Mouse (Mus musculus): Measurements from ENCODE around the gene Kcnj11. TPM values are rescaled to one million over a fixed set of nuclear protein-coding genes. Genes with fewer than 3 reads are reported as not detected.

Gene Kcnj11
- polyA plus RNA-seq, 1 experiment from 2014 or later = 0.20 TPM

GRCm38 (mm10) chr7:46077675-46078074 is 22.9 kb downstream of the Kcnj11 start:
- Histone ChIP-seq H3K27ac (ENCODE audit: low read depth, low read length) (no peak overlapping the region), H3K27me3 (ENCODE audit: control insufficient read depth, insufficient read depth, low read length) (no peaks in the 10 kb centered on the region), H3K4me2 (ENCODE audit: low read depth, low read length, severe bottlenecking) (no peak overlapping the region), H3K4me1 (replicated peaks; ENCODE audit: control insufficient read depth, insufficient read depth, low read length) (no peaks in the 10 kb centered on the region), H3K36me3 (ENCODE audit: control insufficient read depth, insufficient read depth, low read length) (no peaks in the 10 kb centered on the region; the same call in 1 of the 2 replicates), H3K9me3 (ENCODE audit: control insufficient read depth, low read length) (no peaks in the 10 kb centered on the region), H3K4me3 (ENCODE audit: low read depth, low read length) (no peak overlapping the region), H3K9ac (ENCODE audit: low read length) (no peak overlapping the region)
- DNase-seq (ENCODE audit: low spot score) (no peak), ATAC-seq (replicated peaks; ENCODE audit: low FRiP score) (no peak)
- WGBS = 88% methylated on average over 12 of the region's 12 CpGs

GRCm38 (mm10) chr7:46076844-46077243 is 23.7 kb downstream of the Kcnj11 start:
- Histone ChIP-seq H3K4me2 (ENCODE audit: low read depth, low read length, severe bottlenecking) (no peak overlapping the region), H3K4me3 (ENCODE audit: low read depth, low read length) (no peak overlapping the region), H3K36me3 (ENCODE audit: control insufficient read depth, insufficient read depth, low read length) (no peaks in the 10 kb centered on the region; the same call in 1 of the 2 replicates), H3K27ac (ENCODE audit: low read depth, low read length) (no peak overlapping the region), H3K4me1 (replicated peaks; ENCODE audit: control insufficient read depth, insufficient read depth, low read length) (no peaks in the 10 kb centered on the region), H3K9me3 (ENCODE audit: control insufficient read depth, low read length) (no peaks in the 10 kb centered on the region), H3K27me3 (ENCODE audit: control insufficient read depth, insufficient read depth, low read length) (no peaks in the 10 kb centered on the region), H3K9ac (ENCODE audit: low read length) (no peak overlapping the region)
- 91% methylated on average over 7 of the region's 7 CpGs for WGBS
- DNase-seq (ENCODE audit: low spot score) = no peak
- ATAC-seq (replicated peaks; ENCODE audit: low FRiP score) = no peak

GRCm38 (mm10) chr7:46068831-46069230 is 31.7 kb downstream of the Kcnj11 start:
- peaks cover 5% of the 10 kb centered on the region; the same call in 1 of the 2 replicates for H3K36me3 ChIP-seq (ENCODE audit: control insufficient read depth, insufficient read depth, low read length)
- no peak for DNase-seq (ENCODE audit: low spot score)
- no peaks in the 10 kb centered on the region for H3K4me1 ChIP-seq (replicated peaks; ENCODE audit: control insufficient read depth, insufficient read depth, low read length)
- H3K4me2 ChIP-seq (ENCODE audit: low read depth, low read length, severe bottlenecking) = no peak overlapping the region
- no peaks in the 10 kb centered on the region for H3K27me3 ChIP-seq (ENCODE audit: control insufficient read depth, insufficient read depth, low read length)
- no peak overlapping the region for H3K27ac ChIP-seq (ENCODE audit: low read depth, low read length)
- 94% methylated on average over 8 of the region's 8 CpGs for WGBS
- no peaks in the 10 kb centered on the region for H3K9me3 ChIP-seq (ENCODE audit: control insufficient read depth, low read length)
- no peak for ATAC-seq (replicated peaks; ENCODE audit: low FRiP score)
- H3K4me3 ChIP-seq (ENCODE audit: low read depth, low read length) = no peak overlapping the region
- H3K9ac ChIP-seq (ENCODE audit: low read length) = no peak overlapping the region

GRCm38 (mm10) chr7:46063296-46063695 is 37.3 kb downstream of the Kcnj11 start:
- Histone ChIP-seq H3K36me3 (ENCODE audit: control insufficient read depth, insufficient read depth, low read length) (no peaks in the 10 kb centered on the region; the same call in 1 of the 2 replicates), H3K4me3 (ENCODE audit: low read depth, low read length) (no peak overlapping the region), H3K4me2 (ENCODE audit: low read depth, low read length, severe bottlenecking) (no peak overlapping the region), H3K4me1 (replicated peaks; ENCODE audit: control insufficient read depth, insufficient read depth, low read length) (no peaks in the 10 kb centered on the region), H3K27me3 (ENCODE audit: control insufficient read depth, insufficient read depth, low read length) (no peaks in the 10 kb centered on the region), H3K9me3 (ENCODE audit: control insufficient read depth, low read length) (no peaks in the 10 kb centered on the region), H3K27ac (ENCODE audit: low read depth, low read length) (no peak overlapping the region; the same call in 1 of the 2 replicates), H3K9ac (ENCODE audit: low read length) (no peak overlapping the region)
- WGBS = 97% methylated on average over 6 of the region's 6 CpGs
- no peak for DNase-seq (ENCODE audit: low spot score)
- no peak for ATAC-seq (replicated peaks; ENCODE audit: low FRiP score)

- ATAC-seq (replicated peaks; ENCODE audit: low FRiP score) (no peak), DNase-seq (ENCODE audit: low spot score) (no peak)
- Histone ChIP-seq H3K27ac (ENCODE audit: low read depth, low read length) (no peak overlapping the region), H3K27me3 (ENCODE audit: control insufficient read depth, insufficient read depth, low read length) (no peaks in the 10 kb centered on the region), H3K9me3 (ENCODE audit: control insufficient read depth, low read length) (no peaks in the 10 kb centered on the region), H3K9ac (ENCODE audit: low read length) (no peak overlapping the region), H3K4me1 (replicated peaks; ENCODE audit: control insufficient read depth, insufficient read depth, low read length) (no peaks in the 10 kb centered on the region), H3K4me3 (ENCODE audit: low read depth, low read length) (no peak overlapping the region), H3K4me2 (ENCODE audit: low read depth, low read length, severe bottlenecking) (no peak overlapping the region), H3K36me3 (ENCODE audit: control insufficient read depth, insufficient read depth, low read length) (no peaks in the 10 kb centered on the region; the same call in 1 of the 2 replicates)
- WGBS = 97% methylated on average over 16 of the region's 16 CpGs
Observed at GRCm38 (mm10) chr7:46061614-46062013, 39.0 kb downstream of the Kcnj11 start.

- DNase-seq (ENCODE audit: low spot score) = no peak
- Histone ChIP-seq H3K27ac (ENCODE audit: low read depth, low read length) (no peak overlapping the region), H3K4me1 (replicated peaks; ENCODE audit: control insufficient read depth, insufficient read depth, low read length) (no peaks in the 10 kb centered on the region), H3K9me3 (ENCODE audit: control insufficient read depth, low read length) (no peaks in the 10 kb centered on the region), H3K9ac (ENCODE audit: low read length) (no peak overlapping the region), H3K27me3 (ENCODE audit: control insufficient read depth, insufficient read depth, low read length) (no peaks in the 10 kb centered on the region), H3K4me2 (ENCODE audit: low read depth, low read length, severe bottlenecking) (no peak overlapping the region), H3K4me3 (ENCODE audit: low read depth, low read length) (no peak overlapping the region), H3K36me3 (ENCODE audit: control insufficient read depth, insufficient read depth, low read length) (no peaks in the 10 kb centered on the region; the same call in 1 of the 2 replicates)
- no peak for ATAC-seq (replicated peaks; ENCODE audit: low FRiP score)
- 95% methylated on average over 8 of the region's 8 CpGs for WGBS
Observed at GRCm38 (mm10) chr7:46060688-46061087, 39.9 kb downstream of the Kcnj11 start.

GRCm38 (mm10) chr7:46058882-46059281 is 41.7 kb downstream of the Kcnj11 start:
- no peak overlapping the region for H3K4me2 ChIP-seq (ENCODE audit: low read depth, low read length, severe bottlenecking)
- no peak for DNase-seq (ENCODE audit: low spot score)
- no peak for ATAC-seq (replicated peaks; ENCODE audit: low FRiP score)
- no peak overlapping the region for H3K4me3 ChIP-seq (ENCODE audit: low read depth, low read length)
- H3K4me1 ChIP-seq (replicated peaks; ENCODE audit: control insufficient read depth, insufficient read depth, low read length) = no peaks in the 10 kb centered on the region
- H3K27ac ChIP-seq (ENCODE audit: low read depth, low read length) = no peak overlapping the region
- no peaks in the 10 kb centered on the region for H3K27me3 ChIP-seq (ENCODE audit: control insufficient read depth, insufficient read depth, low read length)
- no peak overlapping the region for H3K9ac ChIP-seq (ENCODE audit: low read length)
- no peaks in the 10 kb centered on the region for H3K9me3 ChIP-seq (ENCODE audit: control insufficient read depth, low read length)
- WGBS = 96% methylated on average over 11 of the region's 11 CpGs
- no peaks in the 10 kb centered on the region; the same call in 1 of the 2 replicates for H3K36me3 ChIP-seq (ENCODE audit: control insufficient read depth, insufficient read depth, low read length)

- Histone ChIP-seq H3K4me2 (ENCODE audit: low read depth, low read length, severe bottlenecking) (no peak overlapping the region), H3K36me3 (ENCODE audit: control insufficient read depth, insufficient read depth, low read length) (no peaks in the 10 kb centered on the region; the same call in 1 of the 2 replicates), H3K9ac (ENCODE audit: low read length) (no peak overlapping the region), H3K4me1 (replicated peaks; ENCODE audit: control insufficient read depth, insufficient read depth, low read length) (no peaks in the 10 kb centered on the region), H3K9me3 (ENCODE audit: control insufficient read depth, low read length) (no peaks in the 10 kb centered on the region), H3K27me3 (ENCODE audit: control insufficient read depth, insufficient read depth, low read length) (no peaks in the 10 kb centered on the region), H3K4me3 (ENCODE audit: low read depth, low read length) (no peak overlapping the region), H3K27ac (ENCODE audit: low read depth, low read length) (no peak overlapping the region)
- DNase-seq (ENCODE audit: low spot score) (no peak), ATAC-seq (replicated peaks; ENCODE audit: low FRiP score) (no peak)
- 92% methylated on average over 3 of the region's 3 CpGs for WGBS
Observed at GRCm38 (mm10) chr7:46053566-46053965, 47.0 kb downstream of the Kcnj11 start.

- no peak for DNase-seq (ENCODE audit: low spot score)
- no peak overlapping the region for H3K4me3 ChIP-seq (ENCODE audit: low read depth, low read length)
- H3K9me3 ChIP-seq (ENCODE audit: control insufficient read depth, low read length) = no peaks in the 10 kb centered on the region
- no peak overlapping the region for H3K27ac ChIP-seq (ENCODE audit: low read depth, low read length)
- no peak for ATAC-seq (replicated peaks; ENCODE audit: low FRiP score)
- H3K4me1 ChIP-seq (replicated peaks; ENCODE audit: control insufficient read depth, insufficient read depth, low read length) = no peaks in the 10 kb centered on the region
- WGBS = 79% methylated on average over 4 of the region's 4 CpGs
- no peak overlapping the region for H3K4me2 ChIP-seq (ENCODE audit: low read depth, low read length, severe bottlenecking)
- no peaks in the 10 kb centered on the region; the same call in 1 of the 2 replicates for H3K36me3 ChIP-seq (ENCODE audit: control insufficient read depth, insufficient read depth, low read length)
- H3K9ac ChIP-seq (ENCODE audit: low read length) = no peak overlapping the region
- H3K27me3 ChIP-seq (ENCODE audit: control insufficient read depth, insufficient read depth, low read length) = no peaks in the 10 kb centered on the region
Observed at GRCm38 (mm10) chr7:46052161-46052821, 48.3 kb downstream of the Kcnj11 start.
